Mouse (Mus musculus): Measurements from ENCODE around the gene Klf16.

- no peak for TF ChIP-seq CTCF (IDR thresholded peaks at IDR 0.05; ENCODE audit: insufficient read depth, low read depth, low read length)
- TF ChIP-seq POLR2A (IDR thresholded peaks at IDR 0.05; ENCODE audit: insufficient read depth, low read depth, low read length): no peak
These were observed 32.3 kb upstream of the Klf16 start for GRCm38 (mm10) chr10:80609269-80609924.
